In genomic region chr17:82184261-82184660, GRCm38 (mm10) we compare ENCODE assay signal across 21 mouse cellular contexts.
"Had no signal": no experiment of that assay in that cellular context is flagged by ENCODE, and none has a peak within 500 bp of the region (broad histone marks: within the 10 kb centered on the region; RNA-seq: fewer than 3 reads in every experiment).

No protein-coding gene starts in this region.

- H3K9me3 ChIP-seq: liver, embryonic 13.5 days; neural tube, embryonic 12.5 days; neural tube, embryonic 15.5 days had no signal

- H3K9ac ChIP-seq: kidney, embryonic 15.5 days; liver, embryonic 13.5 days; neural tube, embryonic 12.5 days; neural tube, embryonic 15.5 days had no signal

- H3K4me1 ChIP-seq: kidney, embryonic 15.5 days; liver, embryonic 13.5 days; megakaryocyte, embryonic 14.5 days; neural tube, embryonic 12.5 days; neural tube, embryonic 15.5 days had no signal

- H3K4me3 ChIP-seq: kidney, embryonic 15.5 days; layer of hippocampus, adult 2 months; left cerebral cortex, adult 2 months; liver, embryonic 13.5 days; megakaryocyte, embryonic 14.5 days; neural tube, embryonic 12.5 days; neural tube, embryonic 15.5 days had no signal

- DNase-seq: kidney, adult 11 months; kidney, adult 8-10 months; kidney, postnatal 10 days; kidney, postnatal 36 days; layer of hippocampus, postnatal 36 days; liver, embryonic 13.5 days; lung, adult 2 months; midbrain, embryonic 14.5 days; right cerebral cortex, adult 18-20 months; right cerebral cortex, postnatal 14 days; right cerebral cortex, postnatal 4 days; thymus, postnatal 25 days had no signal

- H3K27ac ChIP-seq: kidney, embryonic 15.5 days; layer of hippocampus, adult 2 months; left cerebral cortex, adult 2 months; liver, embryonic 13.5 days; neural tube, embryonic 12.5 days; neural tube, embryonic 15.5 days; stomach, postnatal 0 days had no signal

- ATAC-seq: lung, postnatal 0 days had no signal

- H3K27me3 ChIP-seq: kidney, embryonic 15.5 days; liver, embryonic 13.5 days; megakaryocyte, embryonic 14.5 days; neural tube, embryonic 12.5 days; neural tube, embryonic 15.5 days had no signal

- H3K36me3 ChIP-seq: kidney, embryonic 15.5 days; liver, embryonic 13.5 days; neural tube, embryonic 12.5 days; neural tube, embryonic 15.5 days had no signal

- H3K4me2 ChIP-seq: kidney, embryonic 15.5 days; liver, embryonic 13.5 days; midbrain, embryonic 11.5 days; neural tube, embryonic 12.5 days; neural tube, embryonic 15.5 days had no signal
